Comparison of ENCODE assay signal across 9 mouse cellular contexts in genomic region chr2:173089437-173089836, GRCm38 (mm10). TPM values are rescaled to one million over a fixed set of nuclear protein-coding genes. Genes with fewer than 3 reads are reported as not detected.
A peak's percentile ranks its signal among the peaks of the same experiment; 100 is the strongest.
DNase-seq lines count a peak whose midpoint lies in the region; ATAC-seq and TF ChIP-seq lines count a peak whose summit lies in the region.
"Had no signal": no experiment of that assay in that cellular context is flagged by ENCODE, and none has a peak within 500 bp of the region (broad histone marks: within the 10 kb centered on the region; RNA-seq: fewer than 3 reads in every experiment).

No protein-coding gene starts in this region.

- no peak overlapping the region for H3K27ac ChIP-seq in CH12.LX (ENCODE audit: insufficient read depth, low read depth)
- peak overlapping the region; percentile 97; the same call in 1 of the 2 replicates for H3K27ac ChIP-seq in heart, embryonic 11.5 days (ENCODE audit: low read depth, low read length)
- no peak overlapping the region for H3K27ac ChIP-seq in liver, embryonic 11.5 days (ENCODE audit: low read depth, low read length)
- no peak overlapping the region for H3K27ac ChIP-seq in neural tube, embryonic 13.5 days (replicated peaks)
- no peak overlapping the region for H3K27ac ChIP-seq in stomach, postnatal 0 days (replicated peaks)
- H3K27ac ChIP-seq: macrophage had no signal

- TF ChIP-seq EP300 in CH12.LX (IDR thresholded peaks at IDR 0.05; ENCODE audit: low read length), result no peak
- TF ChIP-seq EP300 in stomach, postnatal 0 days (optimal IDR thresholded peaks at IDR 0.05), result no peak

- ATAC-seq in erythroblast, adult 5-6 weeks (replicated peaks; ENCODE audit: low FRiP score, poor library complexity, severe bottlenecking), result peak; percentile 90
- ATAC-seq in heart, embryonic 11.5 days (replicated peaks; ENCODE audit: insufficient number of reproducible peaks, low FRiP score, low TSS enrichment), result no peak
- ATAC-seq in liver, embryonic 11.5 days (replicated peaks; ENCODE audit: low FRiP score), result peak; percentile 69
- ATAC-seq in neural tube, embryonic 13.5 days (ENCODE audit: low read depth), result peak; percentile 75
- peak; percentile 81 for ATAC-seq in stomach, postnatal 0 days (ENCODE audit: low FRiP score, low TSS enrichment)

- no peaks in the 10 kb centered on the region for H3K36me3 ChIP-seq in CH12.LX (replicated peaks in 1 of 2; ENCODE audit: control insufficient read depth in 1 of 2, insufficient read depth in 1 of 2, low read length in 1 of 2)
- H3K36me3 ChIP-seq in heart, embryonic 11.5 days (ENCODE audit: control insufficient read depth, insufficient read depth, low read length), result no peaks in the 10 kb centered on the region
- no peaks in the 10 kb centered on the region for H3K36me3 ChIP-seq in liver, embryonic 11.5 days (ENCODE audit: control insufficient read depth, insufficient read depth, low read length)
- H3K36me3 ChIP-seq in neural tube, embryonic 13.5 days, result no peaks in the 10 kb centered on the region
- H3K36me3 ChIP-seq in stomach, postnatal 0 days (ENCODE audit: control insufficient read depth, insufficient read depth, low read length), result no peaks in the 10 kb centered on the region

- H3K4me2 ChIP-seq in CH12.LX (ENCODE audit: insufficient read depth, low read depth, poor library complexity, severe bottlenecking), result 0 out of 2 replicates have a peak overlapping the region, but pooled peaks have one; percentile 11
- peak overlapping the region; percentile 50 for H3K4me2 ChIP-seq in heart, embryonic 11.5 days
- no peak overlapping the region for H3K4me2 ChIP-seq in liver, embryonic 11.5 days
- H3K4me2 ChIP-seq in neural tube, embryonic 13.5 days, result no peak overlapping the region
- H3K4me2 ChIP-seq in stomach, postnatal 0 days (replicated peaks; ENCODE audit: low read depth), result no peak overlapping the region

- dilution Hi-C loops in CH12.LX (cut with MboI; ENCODE audit: extremely low pct_ligation_motif_present, extremely low pct_unique_long_range_greater_than_20kb, low sequenced_read_pairs), result no loop called here

- H3K4me1 ChIP-seq in CH12.LX (ENCODE audit: control insufficient read depth in 1 of 2, insufficient read depth in 2 of 2), result peaks cover 0 to 18% of the 10 kb centered on the region in 2 experiments; a peak in 2 of 4 replicates
- peaks cover 14% of the 10 kb centered on the region for H3K4me1 ChIP-seq in heart, embryonic 11.5 days (ENCODE audit: control insufficient read depth, insufficient read depth, low read length)
- H3K4me1 ChIP-seq in liver, embryonic 11.5 days (replicated peaks; ENCODE audit: control insufficient read depth, insufficient read depth, low read length), result no peaks in the 10 kb centered on the region
- H3K4me1 ChIP-seq in neural tube, embryonic 13.5 days (replicated peaks), result no peaks in the 10 kb centered on the region
- no peaks in the 10 kb centered on the region for H3K4me1 ChIP-seq in stomach, postnatal 0 days (replicated peaks; ENCODE audit: control insufficient read depth, insufficient read depth)

- H3K9me3 ChIP-seq in CH12.LX (replicated peaks; ENCODE audit: low read length), result no peaks in the 10 kb centered on the region
- H3K9me3 ChIP-seq in heart, embryonic 11.5 days (replicated peaks; ENCODE audit: control insufficient read depth, low read length), result no peaks in the 10 kb centered on the region
- no peaks in the 10 kb centered on the region for H3K9me3 ChIP-seq in liver, embryonic 11.5 days (ENCODE audit: control insufficient read depth, low read length)
- no peaks in the 10 kb centered on the region for H3K9me3 ChIP-seq in neural tube, embryonic 13.5 days
- no peaks in the 10 kb centered on the region for H3K9me3 ChIP-seq in stomach, postnatal 0 days (ENCODE audit: control insufficient read depth, low read length)

- no peak; the same call in none of the 2 replicates for TF ChIP-seq RAD21 in CH12.LX (IDR thresholded peaks at IDR 0.05; ENCODE audit: low read depth, low read length)

- TF ChIP-seq CTCF in CH12.LX (conservative IDR thresholded peaks at IDR 0.05 in 1 of 2, IDR thresholded peaks at IDR 0.05 in 1 of 2; ENCODE audit: low read depth in 2 of 2, low read length in 2 of 2), result peak; percentile 94 to 97
- TF ChIP-seq CTCF in stomach, postnatal 0 days (IDR thresholded peaks at IDR 0.05; ENCODE audit: low read depth), result peak; percentile 99

- DNase-seq in CH12.LX (ENCODE audit: extremely low read depth), result peak; percentile 89
- DNase-seq in brain, adult 2 months (ENCODE audit: low read depth, low spot score), result peak; percentile 87
- peak; percentile 91 for DNase-seq in kidney, postnatal 10 days
- DNase-seq in liver, embryonic 11.5 days (ENCODE audit: low spot score), result peak; percentile 77
- peak; percentile 87 for DNase-seq in stomach, postnatal 0 days (ENCODE audit: low spot score)

- TF ChIP-seq POLR2A in CH12.LX (IDR thresholded peaks at IDR 0.05; ENCODE audit: low read depth, low read length), result no peak

- peaks cover 3% of the 10 kb centered on the region for H3K27me3 ChIP-seq in CH12.LX (replicated peaks)
- H3K27me3 ChIP-seq in heart, embryonic 11.5 days (ENCODE audit: control insufficient read depth, insufficient read depth, low read length), result no peaks in the 10 kb centered on the region
- no peaks in the 10 kb centered on the region for H3K27me3 ChIP-seq in liver, embryonic 11.5 days (replicated peaks; ENCODE audit: control insufficient read depth, insufficient read depth, low read length)
- no peaks in the 10 kb centered on the region for H3K27me3 ChIP-seq in neural tube, embryonic 13.5 days
- H3K27me3 ChIP-seq in stomach, postnatal 0 days (ENCODE audit: control insufficient read depth, insufficient read depth, low read length), result no peaks in the 10 kb centered on the region

- WGBS in heart, embryonic 11.5 days (ENCODE audit: insufficient replicate concordance), result 16% methylated on average over 6 of the region's 6 CpGs
- WGBS in liver, embryonic 11.5 days, result 16% methylated on average over 6 of the region's 6 CpGs
- 17% methylated on average over 6 of the region's 6 CpGs for WGBS in neural tube, embryonic 13.5 days
- 15% methylated on average over 6 of the region's 6 CpGs for WGBS in stomach, postnatal 0 days

- no peaks in the 10 kb centered on the region for H3K79me2 ChIP-seq in CH12.LX (replicated peaks; ENCODE audit: control insufficient read depth, extremely low read depth, insufficient read depth, poor library complexity, severe bottlenecking)

- no peak overlapping the region for H3K9ac ChIP-seq in CH12.LX (ENCODE audit: insufficient read depth, low read depth)
- no peak overlapping the region; the same call in 1 of the 2 replicates for H3K9ac ChIP-seq in heart, embryonic 11.5 days (ENCODE audit: low read depth, low read length)
- no peak overlapping the region for H3K9ac ChIP-seq in liver, embryonic 11.5 days (ENCODE audit: low read depth, low read length)
- no peak overlapping the region for H3K9ac ChIP-seq in neural tube, embryonic 13.5 days
- no peak overlapping the region for H3K9ac ChIP-seq in stomach, postnatal 0 days (ENCODE audit: low read length)

- no peak overlapping the region for H3K4me3 ChIP-seq in CH12.LX (replicated peaks in 1 of 3; ENCODE audit: low read depth in 2 of 3, low read length in 2 of 3, poor library complexity in 1 of 3)
- no peak overlapping the region for H3K4me3 ChIP-seq in heart, embryonic 11.5 days (ENCODE audit: low read depth, low read length)
- H3K4me3 ChIP-seq in liver, embryonic 11.5 days (ENCODE audit: low read depth, low read length), result no peak overlapping the region
- no peak overlapping the region for H3K4me3 ChIP-seq in neural tube, embryonic 13.5 days
- H3K4me3 ChIP-seq in stomach, postnatal 0 days (ENCODE audit: low read depth, low read length), result no peak overlapping the region

- in situ Hi-C loops in CH12.LX (cut with MboI; ENCODE audit: low pct_ligation_motif_present, low pct_unique_long_range_greater_than_20kb, low sequenced_read_pairs), result loop anchor here (10.0 to 25.0 kb wide), 2 partner anchors 255 to 602 kb away; no protein-coding TSS in a partner anchor

TF ChIP-seq in CH12.LX, 34 proteins besides CTCF, POLR2A, EP300 and RAD21 (continues in another document):
- TF ChIP-seq IRF4 (IDR thresholded peaks at IDR 0.05; ENCODE audit: low read depth, low read length) (0 out of 2 replicates have a peak, but pooled peaks have one; percentile 9), TCF12 (IDR thresholded peaks at IDR 0.05; ENCODE audit: low read depth, low read length) (no peak), MXI1 (IDR thresholded peaks at IDR 0.05; ENCODE audit: low read depth, low read length) (no peak), BHLHE40 (IDR thresholded peaks at IDR 0.05; ENCODE audit: low read depth, low read length) (no peak), POLR2AphosphoS2 (IDR thresholded peaks at IDR 0.05; ENCODE audit: low read depth, low read length) (no peak), MAZ (IDR thresholded peaks at IDR 0.05; ENCODE audit: low read depth, low read length) (no peak), ETS1 (conservative IDR thresholded peaks at IDR 0.05; ENCODE audit: low read depth, low read length) (no peak), SIN3A (IDR thresholded peaks at IDR 0.05; ENCODE audit: low read length) (0 out of 2 replicates have a peak, but pooled peaks have one; percentile 42), JUN (IDR thresholded peaks at IDR 0.05; ENCODE audit: insufficient read depth, low read depth, low read length) (no peak), ELF1 (IDR thresholded peaks at IDR 0.05; ENCODE audit: low read depth, low read length) (no peak), GABPA (IDR thresholded peaks at IDR 0.05; ENCODE audit: insufficient replicate concordance, low read depth, low read length) (no peak), USF2 (conservative IDR thresholded peaks at IDR 0.05; ENCODE audit: low read depth, low read length) (no peak), SMC3 (IDR thresholded peaks at IDR 0.05; ENCODE audit: low read depth, low read length) (peak; percentile 98), ZKSCAN1 (IDR thresholded peaks at IDR 0.05; ENCODE audit: borderline replicate concordance, low read depth, low read length) (no peak), CHD2 (IDR thresholded peaks at IDR 0.05; ENCODE audit: low read length) (no peak), HCFC1 (IDR thresholded peaks at IDR 0.05; ENCODE audit: low read depth, low read length) (no peak)

RNA-seq across cellular contexts. Expression of gene Ctcfl, which starts 29.9 kb away (rescaled TPM):
- total RNA-seq in CH12.LX (2012; rRNA removed), result not detected in 2 replicates
- not detected in 2 replicates for total RNA-seq in CH12.LX (2014; rRNA removed)
- 0.11 TPM in 1 of 2 replicates, not detected in the other for polyA plus RNA-seq in CH12.LX (2012; ENCODE audit: insufficient read length, low read depth)
- not detected in 2 replicates for total RNA-seq in erythroblast, adult 5-6 weeks (2015; ENCODE audit: low replicate concordance)
- not detected in 2 replicates for total RNA-seq in erythroblast, adult 5-6 weeks (2017; ENCODE audit: low replicate concordance)
- polyA plus RNA-seq in heart, embryonic 11.5 days (2014; fragmentation: Nextera tagmentation; extraction: Ambion mirVana), result 0.39 and 0.42 TPM in 2 replicates
- polyA plus RNA-seq in liver, embryonic 11.5 days (2014; fragmentation: Nextera tagmentation; extraction: Ambion mirVana), result 0.07 TPM in 1 of 2 replicates, not detected in the other
- polyA plus RNA-seq in neural tube, embryonic 13.5 days (2015; fragmentation: Nextera tagmentation; extraction: Ambion mirVana), result 0.13 TPM in 1 of 2 replicates, not detected in the other
- polyA plus RNA-seq in stomach, postnatal 0 days (2015; fragmentation: Nextera tagmentation; extraction: Ambion mirVana), result 0.07 TPM in 1 of 2 replicates, not detected in the other
- polyA plus RNA-seq: macrophage had no signal

Comparison
In these comparisons a context has a peak if more than half of its experiments do, and no peak if none do; other contexts are left out.
1. H3K4me2 ChIP-seq: peak in CH12.LX (single experiment) and heart, embryonic 11.5 days (single experiment); none in liver, embryonic 11.5 days (single experiment), neural tube, embryonic 13.5 days (single experiment) and stomach, postnatal 0 days (single experiment).
2. Peak in every context shown above with its lines, with median percentiles within 50 percentile points of each other: DNase-seq.